Mouse (Mus musculus) T-helper 1 cell (primary cell): ENCODE results near the gene Prss34.

Source experiments
- in situ Hi-C: fragments of 300-600 bp; cut with MboI, MseI; formaldehyde crosslinking; loops from one replicate; pipeline ENCODE4 v1.15.1; 2025; ENCODE audit warnings: high pct_unique_total_duplicates

Prss34 gene

DNA sequence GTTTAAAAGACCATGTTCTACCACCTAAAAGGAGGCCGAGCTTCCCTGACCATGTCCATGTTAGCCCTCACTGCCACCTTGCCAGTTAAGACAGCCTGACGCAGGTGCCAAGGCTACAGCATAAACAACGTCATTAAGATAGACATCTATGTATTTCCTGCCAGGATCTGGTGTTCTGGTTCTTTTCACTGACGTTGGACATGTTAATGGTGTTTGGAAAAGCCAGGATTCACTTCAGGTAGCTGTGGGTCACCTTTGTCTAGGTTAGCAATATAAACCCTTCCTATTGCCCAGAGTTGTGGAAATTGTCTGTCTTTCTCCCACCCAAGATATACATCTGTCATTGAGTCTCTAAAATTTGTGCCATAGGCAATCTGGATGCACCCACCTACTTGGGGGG is 10.2 kb downstream of the Prss34 start, which contains the start of gene Prss28:
Prss28 (plus strand) TSS at position 301 of the 400 bp plus-strand sequence.
- in situ Hi-C loops: no loop called here

DNA sequence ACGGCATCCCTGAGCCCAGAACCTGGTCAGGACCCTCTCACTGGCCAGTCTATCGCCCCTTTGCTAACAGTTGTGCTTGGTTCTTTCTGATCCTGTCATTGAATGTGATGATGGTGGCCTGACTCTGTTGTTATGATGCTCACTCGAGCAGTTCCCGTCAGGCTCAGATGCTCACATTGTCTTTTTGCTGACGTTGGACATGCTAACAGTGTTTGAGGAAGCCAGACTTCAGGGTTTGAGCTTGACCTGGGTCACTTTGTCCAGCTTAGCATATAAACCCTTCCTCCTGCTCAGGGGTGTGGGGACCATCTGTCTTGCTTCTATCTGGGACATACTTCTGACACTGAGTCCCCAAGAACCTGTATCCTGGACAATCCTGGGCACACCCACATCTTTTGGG is 20.2 kb downstream of the Prss34 start, which contains the start of gene Prss29:
Prss29 (plus strand) TSS at position 301 of the 400 bp plus-strand sequence.
- in situ Hi-C loops: no loop called here

DNA sequence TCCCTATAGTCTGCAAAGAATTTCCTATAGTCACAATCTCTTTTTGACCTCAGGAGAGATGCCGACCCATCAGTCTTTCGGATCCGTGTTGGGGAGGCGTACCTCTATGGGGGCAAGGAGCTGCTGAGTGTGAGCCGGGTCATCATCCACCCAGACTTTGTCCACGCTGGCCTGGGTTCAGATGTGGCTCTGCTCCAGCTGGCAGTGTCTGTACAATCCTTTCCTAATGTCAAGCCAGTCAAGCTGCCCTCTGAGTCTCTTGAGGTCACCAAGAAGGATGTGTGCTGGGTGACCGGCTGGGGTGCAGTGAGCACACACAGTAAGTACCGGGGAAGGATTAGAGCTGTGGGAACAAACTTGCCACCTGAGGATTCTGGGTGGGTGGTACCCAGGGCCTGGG is 22.6 kb downstream of the Prss34 start:
- in situ Hi-C loops: no loop called here

DNA sequence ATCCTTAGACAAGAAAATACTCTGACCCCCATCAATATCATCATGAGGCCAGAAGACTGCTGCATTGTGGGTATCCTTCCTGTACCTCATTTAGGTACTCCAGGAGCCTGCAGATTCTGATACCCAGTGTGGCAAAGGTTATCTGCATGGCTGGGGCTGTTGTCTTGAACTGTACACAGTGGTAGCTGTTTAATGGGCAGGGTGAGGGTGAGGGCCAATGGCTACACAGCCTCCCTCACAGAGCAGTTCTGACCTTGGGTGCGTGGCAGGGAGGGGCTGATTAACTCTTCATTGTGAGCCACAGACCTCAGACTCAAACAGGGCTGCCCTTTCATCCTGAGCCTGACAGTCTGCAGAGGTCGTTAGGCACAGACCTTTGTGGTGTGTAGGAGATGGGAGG is 24.7 kb downstream of the Prss34 start:
- in situ Hi-C loops: no loop called here

DNA sequence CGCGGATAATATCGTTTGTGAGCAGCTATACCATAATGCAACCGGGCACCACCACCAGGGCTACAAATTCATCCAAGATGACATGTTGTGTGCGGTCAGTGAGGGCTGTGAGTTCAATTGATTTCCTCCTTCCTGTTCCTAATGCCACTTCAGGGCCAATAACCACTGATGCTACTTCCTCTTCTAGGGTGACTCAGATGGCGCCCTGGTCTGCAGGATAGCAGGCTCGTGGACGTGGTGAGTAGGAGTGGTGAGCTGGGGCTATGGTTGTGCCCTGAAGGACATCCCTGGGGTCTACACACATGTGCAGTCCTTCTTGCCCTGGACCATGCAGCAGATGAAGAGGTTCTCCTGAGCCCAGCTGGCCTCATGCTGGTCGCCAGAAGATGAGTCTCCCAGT is 34.1 kb downstream of the Prss34 start:
- in situ Hi-C loops: loop anchor here (25.0 kb wide), 1 partner anchor 980 kb away; no protein-coding TSS in a partner anchor

DNA sequence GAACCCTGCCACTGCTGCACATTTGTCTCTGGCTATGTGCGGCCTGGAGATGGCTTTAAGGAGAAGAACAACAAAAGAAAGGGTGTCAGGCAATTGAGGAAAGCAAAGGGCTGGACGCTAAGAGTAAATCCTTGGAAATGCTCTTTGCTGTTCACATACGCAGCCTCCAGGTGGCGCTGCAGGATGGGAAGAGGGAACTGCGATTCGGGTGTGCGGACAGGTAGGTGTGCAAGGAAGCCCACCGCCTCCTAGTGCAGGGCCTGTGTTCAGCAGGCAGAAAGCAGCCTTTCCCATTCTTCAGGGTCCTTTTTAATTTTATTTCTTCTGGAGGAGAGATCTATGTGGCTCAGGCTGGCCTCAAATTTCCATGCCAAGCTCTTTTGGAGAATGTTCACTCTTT is 35.7 kb downstream of the Prss34 start:
- in situ Hi-C loops: loop anchor here (25.0 kb wide), 1 partner anchor 978 kb away; no protein-coding TSS in a partner anchor

DNA sequence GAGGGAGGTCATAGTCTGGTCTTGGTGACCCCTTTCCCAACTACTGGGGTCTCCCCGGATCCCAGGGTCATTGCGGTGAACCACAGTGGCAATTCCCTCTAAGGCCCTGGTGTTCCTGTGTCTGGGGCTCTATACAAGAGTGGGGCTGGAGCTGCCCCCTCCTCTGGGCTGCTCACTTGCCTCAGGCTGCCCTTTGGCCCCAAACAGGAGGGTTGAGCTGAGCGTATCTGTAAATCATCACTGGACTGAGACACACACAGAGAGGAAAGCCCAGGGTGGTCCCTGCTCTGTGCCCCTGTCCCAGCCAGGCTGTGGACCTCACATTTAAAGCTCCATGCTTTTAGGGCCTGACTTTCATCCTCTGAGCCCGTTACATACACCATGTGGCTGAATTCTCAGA is 40.0 kb downstream of the Prss34 start:
- in situ Hi-C loops: loop anchor here (25.0 kb wide), 1 partner anchor 974 kb away; no protein-coding TSS in a partner anchor

DNA sequence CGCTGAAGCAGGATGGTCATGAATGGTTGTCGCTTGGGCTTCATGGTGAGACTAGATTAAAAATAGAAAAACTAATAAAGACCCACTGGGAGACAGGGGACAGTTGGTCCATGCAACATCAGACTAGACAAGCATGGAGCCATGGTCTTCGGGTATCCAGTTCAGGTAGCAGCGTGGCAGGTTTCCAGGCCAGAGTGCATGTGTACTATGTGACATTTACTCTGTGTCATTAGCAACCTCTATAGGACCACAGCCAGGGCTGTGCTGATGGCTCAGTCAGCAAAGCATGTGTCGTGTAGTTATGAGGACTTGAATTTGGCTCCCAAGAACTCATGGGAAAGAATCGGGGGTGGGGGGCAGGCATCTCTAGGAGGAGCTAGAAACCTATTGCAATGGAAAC is 41.8 kb downstream of the Prss34 start:
- in situ Hi-C loops: loop anchor here (25.0 kb wide), 1 partner anchor 972 kb away; no protein-coding TSS in a partner anchor

DNA sequence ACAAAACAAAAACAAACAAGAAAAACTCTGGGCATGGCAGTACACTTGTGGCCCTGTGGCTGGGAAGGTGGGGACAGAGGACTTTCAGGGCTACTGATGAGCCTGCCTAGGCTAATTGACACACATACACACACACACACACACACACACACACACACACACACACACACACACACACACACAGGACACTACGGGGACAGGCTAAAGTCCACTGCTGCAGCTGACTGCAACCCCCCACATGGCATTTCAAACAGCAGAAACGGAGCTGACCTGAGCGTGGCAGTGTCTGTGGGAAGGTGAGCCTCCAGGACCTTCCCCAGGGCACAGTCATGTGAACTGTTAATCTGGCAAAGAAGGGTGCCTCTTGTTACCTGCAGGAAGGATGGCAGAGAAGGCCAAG is 43.3 kb downstream of the Prss34 start:
- in situ Hi-C loops: loop anchor here (25.0 kb wide), 1 partner anchor 971 kb away; no protein-coding TSS in a partner anchor

DNA sequence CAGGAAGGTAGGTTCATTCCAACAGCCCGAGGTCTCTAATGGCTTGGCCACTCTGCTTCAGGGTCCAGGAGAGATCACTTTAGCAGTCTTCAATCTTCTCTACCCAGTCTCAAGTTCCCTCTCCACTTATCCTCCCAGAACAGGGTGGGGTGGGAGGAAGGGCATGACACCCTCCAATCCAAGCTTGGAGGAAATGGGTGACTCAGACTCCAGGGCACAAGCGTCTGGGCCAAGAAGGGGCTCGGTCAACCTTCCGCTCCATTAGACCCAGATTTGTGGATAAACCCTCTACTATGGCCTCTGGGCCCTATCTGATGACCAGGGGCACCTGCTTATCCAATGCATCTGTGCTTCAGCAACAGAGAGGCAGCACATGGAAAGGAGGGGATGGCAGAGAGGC is 47.3 kb downstream of the Prss34 start, which contains the start of gene Tpsab1:
Tpsab1 (minus strand) TSS at position 101 of the 400 bp plus-strand sequence.
- in situ Hi-C loops: loop anchor here (25.0 kb wide), 1 partner anchor 967 kb away; no protein-coding TSS in a partner anchor
